Mouse (Mus musculus) liver, postnatal 0 days (tissue): ENCODE measurements around the gene Stx4a. TPM values are rescaled to one million over a fixed set of nuclear protein-coding genes. Genes with fewer than 3 reads are reported as not detected.
A peak's percentile ranks its signal among the peaks of the same experiment; 100 is the strongest.

Source experiments
- ATAC-seq: fragments of 200-750 bp; cut with Nextera tagmentation; 2 replicates; pipeline ENCODE4 v1.8.0; 2017; ENCODE audit warnings: mild to moderate bottlenecking, moderate library complexity
- DNase-seq: peaks from one replicate; pipeline ENCODE4 v3.0.0-alpha.2; 2016
- H3K27ac ChIP-seq: fragments of 300-500 bp; sonication (generic); 2 replicates; pipeline ENCODE4 v1.5.1; 2014; ENCODE audit warnings: antibody characterized with exemption, moderate library complexity, mild to moderate bottlenecking, low read depth
- H3K27me3 ChIP-seq: fragments of 300-500 bp; sonication (generic); 2 replicates; pipeline ENCODE4 v1.6.1; 2014; ENCODE audit warnings: low read length, control low read depth, mixed read lengths; ENCODE audit not compliant: insufficient read depth
- H3K36me3 ChIP-seq: fragments of 300-500 bp; sonication (generic); replicated peaks from 2 replicates; pipeline ENCODE4 v1.6.1; 2014; ENCODE audit warnings: mild to moderate bottlenecking, control low read depth, low read length, moderate library complexity, mixed read lengths; ENCODE audit not compliant: insufficient read depth
- H3K4me1 ChIP-seq: fragments of 300-500 bp; sonication (generic); 2 replicates; pipeline ENCODE4 v1.6.1; 2014; ENCODE audit warnings: antibody characterized with exemption, mild to moderate bottlenecking, control low read depth; ENCODE audit not compliant: insufficient read depth
- H3K4me2 ChIP-seq: fragments of 300-500 bp; sonication (generic); 2 replicates; pipeline ENCODE4 v1.6.1; 2014; ENCODE audit warnings: low read depth, mild to moderate bottlenecking, low read length, moderate library complexity, mixed read lengths
- H3K4me3 ChIP-seq: fragments of 300-500 bp; sonication (generic); 2 replicates; pipeline ENCODE4 v1.5.1; 2014; ENCODE audit warnings: low read depth, low read length
- H3K9ac ChIP-seq: fragments of 300-500 bp; sonication (generic); replicated peaks from 2 replicates; pipeline ENCODE4 v1.6.1; 2014; ENCODE audit warnings: mild to moderate bottlenecking, moderate library complexity
- H3K9me3 ChIP-seq: fragments of 300-500 bp; sonication (generic); 2 replicates; pipeline ENCODE4 v1.6.1; 2016; ENCODE audit warnings: mild to moderate bottlenecking, control low read depth, low read length, mixed read lengths
- CTCF ChIP-seq: sonication (generic); IDR thresholded peaks from 2 replicates; pipeline ENCODE4 v1.5.1; 2016; ENCODE audit warnings: antibody characterized with exemption, low read depth
- EP300 ChIP-seq: IDR thresholded peaks from 2 replicates; pipeline ENCODE4 v1.6.1; 2016; ENCODE audit warnings: antibody characterized with exemption, low read depth, mild to moderate bottlenecking
- WGBS: fragments of 180-500 bp; shearing (Covaris S2); extraction: QIAGEN DNeasy Blood & Tissue Kit; methylation state at CpG from one replicate; pipeline ENCODE4 v1.1.7; 2014; ENCODE audit not compliant: insufficient replicate concordance; 5-methylcytosine and 5-hydroxymethylcytosine counted together
- polyA plus RNA-seq: library from polyadenylated mRNA; unstranded; fragments of >200 nt; fragmentation: Nextera tagmentation; extraction: Ambion mirVana; gene quantifications from 2 replicates; pipeline ENCODE4 v1.2.1, GENCODE M21; 2015

The Stx4a gene
- polyA plus RNA-seq, 1 experiment from 2014 or later = 17.5 TPM

DNA sequence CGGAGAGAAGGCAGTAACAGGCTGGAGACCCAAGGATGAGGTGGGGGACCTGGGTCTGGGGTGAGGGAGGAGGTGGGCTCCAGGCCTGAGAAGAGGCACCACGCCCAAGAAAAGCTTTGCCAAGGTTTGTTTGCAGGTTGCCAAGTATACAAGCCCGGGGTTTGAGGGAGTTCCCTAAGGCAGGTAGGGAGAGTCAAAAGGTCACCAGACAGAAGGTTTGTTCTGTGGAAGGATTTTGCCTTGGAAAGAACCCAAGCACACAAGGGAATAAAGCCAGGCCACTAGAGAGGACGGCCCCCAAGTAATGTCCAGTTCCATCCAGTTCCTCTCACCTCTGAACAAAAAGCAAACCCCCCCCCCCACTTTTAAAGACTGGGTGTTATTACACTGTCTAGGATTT, 12.9 kb upstream of the Stx4a start:
- H3K9ac ChIP-seq = no peak overlapping the region

DNA sequence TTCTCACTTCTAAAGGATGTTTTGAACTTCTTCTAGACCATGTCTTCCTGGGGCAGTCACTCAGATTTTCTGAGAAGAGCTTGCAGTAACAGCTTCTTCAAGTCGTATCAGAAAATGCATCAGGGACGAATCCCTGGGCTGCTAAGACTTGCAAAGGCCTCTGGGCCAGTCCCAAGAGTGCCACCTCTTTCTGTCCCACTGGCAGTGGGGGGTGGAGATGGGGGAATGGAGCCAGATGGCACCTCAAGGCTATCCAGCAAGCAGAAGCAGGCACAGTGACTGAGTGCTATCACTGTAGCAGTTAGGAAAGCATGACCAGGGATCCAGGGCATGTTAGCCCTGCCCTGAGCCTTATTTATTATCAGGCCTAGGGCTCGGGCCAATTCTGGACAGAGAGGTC, 11.8 kb upstream of the Stx4a start:
- H3K9ac ChIP-seq = no peak overlapping the region
- DNase-seq (no peak), ATAC-seq (no peak)
- no peak overlapping the region for H3K4me3 ChIP-seq
- H3K4me1 ChIP-seq = peaks cover 29% of the 10 kb centered on the region
- no peak for TF ChIP-seq CTCF
- no peak for TF ChIP-seq EP300
- 64% methylated on average over 3 of the region's 3 CpGs for WGBS
- H3K4me2 ChIP-seq = no peak overlapping the region
- no peaks in the 10 kb centered on the region for H3K36me3 ChIP-seq
- H3K27ac ChIP-seq = no peak overlapping the region
- H3K9me3 ChIP-seq = no peaks in the 10 kb centered on the region
- H3K27me3 ChIP-seq = no peaks in the 10 kb centered on the region

More for the DNA sequence above, 12.9 kb upstream of the Stx4a start:
- WGBS = 68% methylated on average over 4 of the region's 4 CpGs
- TF ChIP-seq CTCF (no peak), EP300 (no peak)
- H3K36me3 ChIP-seq = no peaks in the 10 kb centered on the region
- H3K4me3 ChIP-seq = no peak overlapping the region
- no peaks in the 10 kb centered on the region for H3K9me3 ChIP-seq
- no peak overlapping the region for H3K4me2 ChIP-seq
- no peaks in the 10 kb centered on the region for H3K27me3 ChIP-seq
- ATAC-seq (no peak), DNase-seq (no peak)
- H3K4me1 ChIP-seq = peaks cover 36% of the 10 kb centered on the region
- no peak overlapping the region for H3K27ac ChIP-seq

DNA sequence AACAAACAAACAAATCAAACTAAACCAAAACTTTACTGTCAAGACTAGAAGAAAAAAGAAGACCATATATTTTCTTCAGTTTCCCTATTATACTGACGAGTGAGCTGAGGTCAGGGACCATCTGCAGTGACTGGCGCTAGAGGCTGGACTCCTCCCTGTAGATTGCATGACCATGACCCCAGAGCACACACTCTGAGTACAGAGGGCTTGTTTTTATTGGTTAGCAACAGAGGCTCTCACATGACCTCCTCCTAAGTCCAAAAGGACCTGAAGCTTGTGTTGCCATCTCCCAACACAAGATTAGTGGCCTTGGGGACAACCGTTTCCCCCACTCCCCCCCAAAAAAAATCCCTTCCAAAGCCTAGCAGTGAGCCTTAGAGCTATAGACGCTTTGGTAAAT, 10.3 kb upstream of the Stx4a start:
- Histone ChIP-seq H3K4me3 (no peak overlapping the region), H3K27me3 (no peaks in the 10 kb centered on the region), H3K9ac (peak overlapping the region; percentile 53), H3K36me3 (no peaks in the 10 kb centered on the region), H3K4me2 (peak overlapping the region; percentile 50), H3K9me3 (no peaks in the 10 kb centered on the region), H3K27ac (peak overlapping the region; percentile 97), H3K4me1 (peaks cover 21% of the 10 kb centered on the region)
- TF ChIP-seq CTCF (no peak), EP300 (peak; percentile 52)
- WGBS = 51% methylated on average over 4 of the region's 4 CpGs
- ATAC-seq = peak; percentile 75
- DNase-seq = no peak

DNA sequence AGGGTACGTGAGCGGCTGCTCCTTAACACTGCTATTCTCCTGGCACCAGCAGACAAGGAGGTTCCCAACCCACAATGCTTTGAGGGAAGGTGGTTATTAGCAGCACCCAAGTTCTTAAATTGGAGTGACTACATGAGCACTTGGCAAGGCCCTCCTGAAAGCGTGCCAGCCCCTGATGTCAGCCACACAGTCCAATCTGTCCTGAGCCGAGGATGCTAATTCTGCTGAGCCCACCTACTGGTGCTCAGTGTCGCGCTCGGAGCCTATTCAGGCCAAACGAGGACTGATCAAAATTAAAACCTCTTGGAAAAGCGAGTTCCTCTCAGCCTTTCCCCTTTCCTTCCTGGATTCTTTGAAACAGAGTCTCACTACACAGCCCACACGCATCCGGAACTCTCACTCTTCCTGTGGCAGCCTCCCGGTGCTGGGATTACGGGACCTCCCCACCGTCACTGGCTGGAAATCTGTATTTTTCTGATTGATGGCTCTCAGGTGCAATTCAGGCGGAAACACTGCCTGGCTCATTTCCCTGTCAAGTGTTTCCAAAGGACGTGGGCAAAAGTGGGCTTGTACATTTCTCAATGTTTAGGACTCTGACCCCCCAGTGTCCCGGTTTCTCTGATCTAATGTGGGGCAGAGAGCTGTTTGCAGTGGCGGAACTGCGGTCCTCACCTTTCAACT, 9.7 kb upstream of the Stx4a start:
- Histone ChIP-seq H3K27ac (peak overlapping the region; percentile 97), H3K36me3 (no peaks in the 10 kb centered on the region), H3K4me3 (no peak overlapping the region), H3K4me1 (peaks cover 19% of the 10 kb centered on the region), H3K9me3 (no peaks in the 10 kb centered on the region), H3K9ac (peak overlapping the region; percentile 53), H3K4me2 (peak overlapping the region; percentile 50), H3K27me3 (no peaks in the 10 kb centered on the region)
- WGBS = 62% methylated on average over 19 of the region's 19 CpGs
- TF ChIP-seq EP300 = peak; percentile 75
- no peak for TF ChIP-seq CTCF
- peak; percentile 78 for ATAC-seq
- DNase-seq = peak; percentile 58

DNA sequence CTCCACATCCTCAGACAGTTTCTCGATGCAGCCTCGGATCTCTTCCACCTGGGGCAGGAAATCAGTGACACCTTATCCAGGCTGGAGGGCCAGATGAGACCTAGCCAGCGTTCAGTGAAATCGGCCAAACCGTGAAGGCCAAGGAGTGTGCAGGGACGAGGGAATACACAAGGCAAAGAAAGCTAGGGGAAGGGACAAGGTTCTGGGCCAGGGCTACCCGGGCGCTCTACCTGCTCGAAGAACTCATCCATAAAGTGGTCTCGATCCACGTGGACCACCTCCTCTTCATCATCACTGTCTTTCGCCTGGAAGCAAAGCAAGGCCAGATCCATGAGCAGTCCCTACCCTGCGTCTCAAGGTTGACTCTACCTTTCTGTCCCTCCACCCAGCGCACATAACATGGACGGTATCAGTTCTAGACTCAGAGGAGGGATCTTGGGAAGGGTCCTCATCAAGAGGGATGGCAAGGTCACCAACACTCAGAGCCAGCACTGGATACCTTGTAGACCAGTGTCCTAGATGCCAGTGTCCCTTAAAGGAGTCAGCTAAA, 8.9 kb upstream of the Stx4a start:
- no peak for TF ChIP-seq EP300
- TF ChIP-seq CTCF = no peak
- no peak for DNase-seq
- no peak overlapping the region for H3K4me3 ChIP-seq
- no peaks in the 10 kb centered on the region for H3K36me3 ChIP-seq
- ATAC-seq = no peak
- H3K4me1 ChIP-seq = peaks cover 15% of the 10 kb centered on the region
- peak overlapping the region; percentile 16; the same call in 1 of the 2 replicates for H3K9ac ChIP-seq
- H3K4me2 ChIP-seq = peak overlapping the region; percentile 50
- H3K27ac ChIP-seq = peak overlapping the region; percentile 97
- WGBS = 75% methylated on average over 15 of the region's 15 CpGs
- H3K9me3 ChIP-seq = no peaks in the 10 kb centered on the region
- no peaks in the 10 kb centered on the region for H3K27me3 ChIP-seq

DNA sequence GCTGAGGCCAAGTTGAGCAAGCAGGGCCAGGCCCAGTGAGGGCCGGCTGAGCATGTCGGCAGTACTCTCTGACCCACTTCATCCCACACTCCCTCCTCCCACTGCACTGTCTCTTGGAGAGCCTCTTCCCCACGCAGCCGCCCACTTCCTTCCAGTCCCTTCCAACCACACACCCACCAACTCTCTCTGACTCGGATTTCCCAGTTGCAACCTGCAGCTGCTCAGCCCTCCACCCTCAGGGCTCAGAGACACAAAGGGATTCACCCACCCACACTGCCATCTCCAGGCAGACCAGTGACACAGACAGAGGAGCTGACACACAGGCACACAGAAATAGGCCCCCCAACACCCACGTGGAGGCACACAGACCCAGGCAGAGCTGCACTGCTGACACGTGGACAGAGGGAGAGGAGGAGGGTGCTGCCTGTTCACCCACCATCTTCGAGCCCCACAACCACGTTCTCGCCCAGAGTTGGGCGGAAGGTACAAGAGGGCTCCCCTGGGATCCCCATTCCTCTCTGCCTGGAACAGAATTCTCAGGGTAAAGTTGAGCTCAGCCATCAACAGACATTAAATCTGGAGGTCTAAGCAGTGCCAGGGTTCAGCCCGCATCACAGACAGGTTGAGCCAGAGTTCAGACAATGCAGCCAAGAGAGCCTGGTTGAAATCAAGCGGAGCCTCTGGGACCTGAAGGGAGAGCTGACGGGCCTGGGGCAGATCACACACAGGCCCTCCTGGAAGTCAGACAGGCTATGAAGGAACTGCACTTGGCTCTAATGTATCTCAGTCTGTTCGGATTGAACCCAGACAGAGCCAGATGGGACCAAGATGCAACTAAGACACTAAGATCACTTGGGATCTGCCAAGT, 7.9 kb upstream of the Stx4a start:
- H3K36me3 ChIP-seq = no peaks in the 10 kb centered on the region
- ATAC-seq (peak; percentile 51), DNase-seq (peak; percentile 62)
- H3K4me3 ChIP-seq = no peak overlapping the region
- peak overlapping the region; percentile 97 for H3K27ac ChIP-seq
- 40% methylated on average over 15 of the region's 15 CpGs for WGBS
- H3K9ac ChIP-seq = peak overlapping the region; percentile 41
- peaks cover 13% of the 10 kb centered on the region for H3K4me1 ChIP-seq
- peak overlapping the region; percentile 38 for H3K4me2 ChIP-seq
- TF ChIP-seq CTCF (peak; percentile 78), EP300 (no peak)
- no peaks in the 10 kb centered on the region for H3K27me3 ChIP-seq
- no peaks in the 10 kb centered on the region for H3K9me3 ChIP-seq
